ENCODE assay signal across 14 mouse cellular contexts in the genomic region with DNA sequence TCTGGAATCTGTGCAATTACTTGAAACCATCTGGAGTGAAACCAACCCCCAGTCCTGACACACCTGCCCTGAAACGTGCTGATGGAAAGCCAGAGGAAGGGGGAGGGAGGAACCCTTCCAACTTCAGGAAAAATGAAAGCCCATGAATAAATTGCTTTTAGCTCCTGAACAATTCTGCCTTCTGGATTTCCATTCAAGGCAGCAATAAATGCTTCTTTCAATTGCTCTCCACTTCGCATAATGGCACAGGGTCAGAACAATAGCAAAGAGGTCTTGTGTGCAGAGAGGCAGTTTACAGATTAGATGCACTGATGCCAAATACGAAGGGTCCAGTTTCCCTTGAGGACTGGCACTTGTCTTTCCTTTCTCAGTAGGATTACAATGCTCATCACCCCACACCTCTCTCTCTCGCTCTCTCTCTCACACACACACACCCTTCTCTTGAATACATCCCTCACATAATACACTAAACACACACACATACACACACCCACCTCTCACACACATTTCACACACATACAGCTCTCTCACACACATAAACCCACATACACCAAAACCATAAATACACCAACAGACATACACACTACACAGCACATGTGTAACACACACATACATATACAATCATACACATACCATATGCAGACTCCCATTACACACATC.
DNase-seq lines count a peak whose midpoint lies in the region; ATAC-seq and TF ChIP-seq lines count a peak whose summit lies in the region.
"Had no signal": no experiment of that assay in that cellular context is flagged by ENCODE, and none has a peak within 500 bp of the region (broad histone marks: within the 10 kb centered on the region; RNA-seq: fewer than 3 reads in every experiment).

No protein-coding gene starts in this region.

- H3K36me3 ChIP-seq in forebrain, embryonic 11.5 days (ENCODE audit: control insufficient read depth, insufficient read depth, low read length), result no peaks in the 10 kb centered on the region
- H3K36me3 ChIP-seq in hindbrain, embryonic 12.5 days, result no peaks in the 10 kb centered on the region
- H3K36me3 ChIP-seq in midbrain, embryonic 14.5 days (ENCODE audit: control insufficient read depth, insufficient read depth, low read length), result no peaks in the 10 kb centered on the region

- H3K4me1 ChIP-seq in forebrain, embryonic 11.5 days (replicated peaks; ENCODE audit: control insufficient read depth, insufficient read depth, low read length), result no peaks in the 10 kb centered on the region; the same call in 1 of the 2 replicates
- H3K4me1 ChIP-seq in hindbrain, embryonic 12.5 days, result peaks cover 8% of the 10 kb centered on the region; the same call in 1 of the 2 replicates
- H3K4me1 ChIP-seq in midbrain, embryonic 14.5 days (ENCODE audit: control insufficient read depth, insufficient read depth, low read length), result peaks cover 8% of the 10 kb centered on the region

- H3K9ac ChIP-seq in forebrain, embryonic 11.5 days (ENCODE audit: low read length), result peak overlapping the region; percentile 17; the same call in 1 of the 2 replicates
- H3K9ac ChIP-seq in hindbrain, embryonic 12.5 days, result no peak overlapping the region
- H3K9ac ChIP-seq in midbrain, embryonic 14.5 days (replicated peaks; ENCODE audit: low read length), result no peak overlapping the region

- H3K27ac ChIP-seq in forebrain, embryonic 11.5 days (ENCODE audit: low read depth, low read length), result peak overlapping the region; percentile 37; the same call in 1 of the 2 replicates
- peak overlapping the region; percentile 1; the same call in 1 of the 2 replicates for H3K27ac ChIP-seq in hindbrain, embryonic 12.5 days
- H3K27ac ChIP-seq in midbrain, embryonic 14.5 days (replicated peaks; ENCODE audit: low read depth, low read length), result peak overlapping the region; percentile 57

- no peaks in the 10 kb centered on the region for H3K9me3 ChIP-seq in forebrain, embryonic 11.5 days (ENCODE audit: control insufficient read depth, low read length)
- H3K9me3 ChIP-seq in hindbrain, embryonic 12.5 days (replicated peaks), result no peaks in the 10 kb centered on the region
- no peaks in the 10 kb centered on the region for H3K9me3 ChIP-seq in midbrain, embryonic 14.5 days (ENCODE audit: control insufficient read depth, low read length)

- ATAC-seq in forebrain, embryonic 11.5 days (replicated peaks; ENCODE audit: low FRiP score), result peak; percentile 65
- peak; percentile 51; the same call in 1 of the 2 replicates for ATAC-seq in hindbrain, embryonic 12.5 days (ENCODE audit: low FRiP score)
- peak; percentile 37; the same call in 1 of the 2 replicates for ATAC-seq in midbrain, embryonic 14.5 days (ENCODE audit: low FRiP score, low TSS enrichment)

- TF ChIP-seq POLR2A in brain, embryonic 14.5 days (IDR thresholded peaks at IDR 0.05; ENCODE audit: borderline replicate concordance, extremely low read depth, insufficient read depth, insufficient read length, poor library complexity, severe bottlenecking), result no peak

- 25% methylated on average over 4 of the region's 4 CpGs for WGBS in forebrain, embryonic 11.5 days
- WGBS in hindbrain, embryonic 12.5 days, result 25% methylated on average over 4 of the region's 4 CpGs
- 7% methylated on average over 4 of the region's 4 CpGs for WGBS in midbrain, embryonic 14.5 days

- no peak overlapping the region for H3K4me3 ChIP-seq in forebrain, embryonic 11.5 days (ENCODE audit: low read depth, low read length)
- no peak overlapping the region for H3K4me3 ChIP-seq in hindbrain, embryonic 12.5 days
- no peak overlapping the region for H3K4me3 ChIP-seq in midbrain, embryonic 14.5 days (replicated peaks; ENCODE audit: low read depth, low read length)

- no peak overlapping the region for H3K4me2 ChIP-seq in forebrain, embryonic 11.5 days (ENCODE audit: low read depth, low read length, severe bottlenecking)
- no peak overlapping the region for H3K4me2 ChIP-seq in hindbrain, embryonic 12.5 days (replicated peaks)
- no peak overlapping the region for H3K4me2 ChIP-seq in midbrain, embryonic 14.5 days (ENCODE audit: low read length)

- no peak for TF ChIP-seq CTCF in brain, embryonic 14.5 days (IDR thresholded peaks at IDR 0.05; ENCODE audit: borderline replicate concordance, extremely low read depth, insufficient read depth, insufficient read length)

- DNase-seq in brain, embryonic 14.5 days (ENCODE audit: low read depth), result peak; percentile 89
- DNase-seq in forebrain, embryonic 11.5 days (ENCODE audit: low spot score), result no peak
- DNase-seq in midbrain, embryonic 14.5 days, result peak; percentile 54
- DNase-seq in cerebellum, postnatal 36 days, result no peak
- DNase-seq in right cerebral cortex, postnatal 25 days, result no peak
- no peak for DNase-seq in layer of hippocampus, adult 9-10 months (ENCODE audit: low spot score)
- DNase-seq: embryo, embryonic 11 days; gastrocnemius, postnatal 25 days; liver; lung, adult 18-20 months; lung, postnatal 36 days; spleen, adult 18-20 months; thymus, adult 18-20 months had no signal

- no peaks in the 10 kb centered on the region for H3K27me3 ChIP-seq in forebrain, embryonic 11.5 days (ENCODE audit: control insufficient read depth, insufficient read depth, low read length)
- no peaks in the 10 kb centered on the region for H3K27me3 ChIP-seq in hindbrain, embryonic 12.5 days
- no peaks in the 10 kb centered on the region for H3K27me3 ChIP-seq in midbrain, embryonic 14.5 days (ENCODE audit: control insufficient read depth, insufficient read depth, low read length)

Comparison
In these comparisons a context has a peak if more than half of its experiments do, and no peak if none do; other contexts are left out.
1. DNase-seq: peak in brain, embryonic 14.5 days (single experiment) and midbrain, embryonic 14.5 days (single experiment); none in forebrain, embryonic 11.5 days (single experiment), cerebellum, postnatal 36 days (0 of 2), right cerebral cortex, postnatal 25 days (single experiment) and layer of hippocampus, adult 9-10 months (single experiment).
2. H3K27ac ChIP-seq: peak in every context shown above with its lines; median percentile 57 in midbrain, embryonic 14.5 days; 37 in forebrain, embryonic 11.5 days; 1 in hindbrain, embryonic 12.5 days.
3. Peak in every context shown above with its lines, with median percentiles within 50 percentile points of each other: ATAC-seq.